Mouse (Mus musculus) gastrocnemius, postnatal 25 days (tissue): ENCODE data around the gene Cpne5. TPM values are rescaled to one million over a fixed set of nuclear protein-coding genes. Genes with fewer than 3 reads are reported as not detected.

Source experiments
- DNase-seq: peaks from one replicate; pipeline ENCODE4 v3.0.0; 2022
- total RNA-seq, 2 experiments: library from RNA; stranded (reverse); gene quantifications; 1 replicate in 1 of 2; 2 replicates in 1 of 2; pipeline ENCODE4 v1.2.3; 2021

Gene Cpne5
- total RNA-seq, 2 experiments from 2014 or later = 0.13 TPM; not detected in 1

GRCm38 (mm10) chr17:29168996-29169601 is 68.9 kb downstream of the Cpne5 start:
- DNase-seq = no peak

GRCm38 (mm10) chr17:29168438-29168837 is 69.5 kb downstream of the Cpne5 start:
- DNase-seq = no peak

GRCm38 (mm10) chr17:29167371-29167770 is 70.6 kb downstream of the Cpne5 start:
- no peak for DNase-seq

- DNase-seq = no peak
These were observed 71.9 kb downstream of the Cpne5 start for GRCm38 (mm10) chr17:29165967-29166578.

- no peak for DNase-seq
These were observed 72.5 kb downstream of the Cpne5 start for GRCm38 (mm10) chr17:29165452-29165851.

- no peak for DNase-seq
These were observed 73.4 kb downstream of the Cpne5 start for GRCm38 (mm10) chr17:29164469-29165111.

- DNase-seq = no peak
These were observed 75.6 kb downstream of the Cpne5 start for GRCm38 (mm10) chr17:29162334-29162733.

GRCm38 (mm10) chr17:29159743-29160455 is 78.1 kb downstream of the Cpne5 start:
- DNase-seq = no peak

GRCm38 (mm10) chr17:29159320-29159719 is 78.6 kb downstream of the Cpne5 start:
- DNase-seq = no peak

GRCm38 (mm10) chr17:29158899-29159298 is 79.1 kb downstream of the Cpne5 start:
- no peak for DNase-seq

GRCm38 (mm10) chr17:29156866-29157265 is 81.1 kb downstream of the Cpne5 start:
- no peak for DNase-seq

- DNase-seq = no peak
These were observed 81.6 kb downstream of the Cpne5 start for GRCm38 (mm10) chr17:29156396-29156795.

- DNase-seq = no peak
These were observed 82.4 kb downstream of the Cpne5 start for GRCm38 (mm10) chr17:29155355-29156135.

GRCm38 (mm10) chr17:29154247-29154646 is 83.7 kb downstream of the Cpne5 start:
- DNase-seq = no peak

- DNase-seq = no peak
These were observed 85.4 kb downstream of the Cpne5 start for GRCm38 (mm10) chr17:29152547-29152946.

GRCm38 (mm10) chr17:29149766-29150165 is 88.2 kb downstream of the Cpne5 start:
- DNase-seq = no peak

GRCm38 (mm10) chr17:29147773-29148172 is 90.2 kb downstream of the Cpne5 start:
- DNase-seq = no peak

GRCm38 (mm10) chr17:29147273-29147672 is 90.7 kb downstream of the Cpne5 start:
- no peak for DNase-seq

GRCm38 (mm10) chr17:29145101-29145500 is 92.9 kb downstream of the Cpne5 start:
- no peak for DNase-seq

GRCm38 (mm10) chr17:29143266-29143665 is 94.7 kb downstream of the Cpne5 start:
- no peak for DNase-seq

GRCm38 (mm10) chr17:29141577-29141976 is 96.4 kb downstream of the Cpne5 start:
- DNase-seq = no peak

- no peak for DNase-seq
These were observed 100.1 kb downstream of the Cpne5 start for GRCm38 (mm10) chr17:29137906-29138305.
